7 mouse cellular contexts compared by ENCODE assay signal in the genomic region with DNA sequence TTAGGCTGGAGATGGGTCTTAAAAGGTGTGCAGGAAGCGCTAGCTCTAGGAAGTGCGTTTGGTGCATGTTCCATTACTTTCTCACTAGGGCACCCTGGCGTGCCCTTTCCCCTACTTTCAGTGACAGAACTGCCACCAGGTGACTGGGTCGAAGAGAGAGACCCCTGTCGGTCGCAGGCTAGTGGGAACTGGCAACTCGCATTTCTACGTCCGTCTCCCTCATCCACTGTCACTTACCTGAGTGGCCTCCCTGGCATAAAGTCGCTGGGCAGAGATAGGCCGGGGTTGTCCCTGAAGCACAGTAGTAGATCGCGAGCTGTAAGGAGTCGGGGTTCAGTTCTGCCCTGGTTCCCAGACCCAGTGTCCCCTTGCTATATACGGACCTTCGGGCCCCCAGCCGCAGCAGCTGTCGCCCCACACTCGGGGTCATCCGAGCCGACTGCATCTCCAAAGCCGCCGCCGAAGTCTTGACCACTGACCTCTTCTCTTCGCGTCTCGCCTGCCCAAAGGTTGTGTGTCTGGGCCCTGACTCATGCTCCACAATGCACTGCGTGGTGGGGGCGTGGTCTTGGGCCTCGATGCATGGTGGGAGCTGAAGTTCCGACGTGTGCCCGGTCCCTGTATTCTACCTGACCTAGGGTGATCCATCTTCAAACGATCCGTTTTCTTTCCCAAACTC. TPM values are rescaled to one million over a fixed set of nuclear protein-coding genes. Genes with fewer than 3 reads are reported as not detected.
DNase-seq lines count a peak whose midpoint lies in the region; ATAC-seq lines count a peak whose summit lies in the region.

A gene (minus strand): TSS at position 532 of the 679 bp plus-strand sequence.

- peaks cover 63% of the 10 kb centered on the region for H3K4me1 ChIP-seq in embryonic facial prominence, embryonic 10.5 days
- peaks cover 41% of the 10 kb centered on the region for H3K4me1 ChIP-seq in limb, embryonic 12.5 days (replicated peaks)
- H3K4me1 ChIP-seq in midbrain, embryonic 14.5 days (ENCODE audit: control insufficient read depth, insufficient read depth, low read length): peaks cover 34% of the 10 kb centered on the region

- H3K4me3 ChIP-seq in embryonic facial prominence, embryonic 10.5 days: peak within 1 kb of the TSS; percentile 67
- peak within 1 kb of the TSS; percentile 57 for H3K4me3 ChIP-seq in limb, embryonic 12.5 days (replicated peaks)
- peak within 1 kb of the TSS; percentile 56 for H3K4me3 ChIP-seq in midbrain, embryonic 14.5 days (replicated peaks; ENCODE audit: low read depth, low read length)

- DNase-seq in adrenal gland, postnatal 14 days: peak; percentile 94
- peak; percentile 86 for DNase-seq in embryonic facial prominence, embryonic 10.5 days (ENCODE audit: low spot score)
- peak; percentile 92 for DNase-seq in kidney, adult 11 months
- peak; percentile 92 for DNase-seq in midbrain, embryonic 14.5 days
- peak; percentile 73 for DNase-seq in spleen, adult 12 weeks (ENCODE audit: low spot score)

- peak within 1 kb of the TSS; percentile 85 for H3K4me2 ChIP-seq in limb, embryonic 12.5 days
- peak within 1 kb of the TSS; percentile 76 for H3K4me2 ChIP-seq in midbrain, embryonic 14.5 days (ENCODE audit: low read length)

- H3K36me3 ChIP-seq in embryonic facial prominence, embryonic 10.5 days (replicated peaks): peaks cover 45% of the 10 kb centered on the region
- H3K36me3 ChIP-seq in limb, embryonic 12.5 days: peaks cover 42% of the 10 kb centered on the region
- H3K36me3 ChIP-seq in midbrain, embryonic 14.5 days (ENCODE audit: control insufficient read depth, insufficient read depth, low read length): peaks cover 42% of the 10 kb centered on the region

- peak; percentile 83 for ATAC-seq in granulocyte monocyte progenitor cell, adult 5-6 weeks (replicated peaks; ENCODE audit: poor library complexity, severe bottlenecking)
- ATAC-seq in limb, embryonic 12.5 days (ENCODE audit: insufficient number of reproducible peaks, insufficient read depth, low FRiP score, low TSS enrichment, low read depth): peak; percentile 42; the same call in 1 of the 2 replicates
- ATAC-seq in midbrain, embryonic 14.5 days (ENCODE audit: low FRiP score, low TSS enrichment): peak; percentile 76

- H3K27ac ChIP-seq in embryonic facial prominence, embryonic 10.5 days (replicated peaks): peak within 1 kb of the TSS; percentile 81
- H3K27ac ChIP-seq in limb, embryonic 12.5 days: peak within 1 kb of the TSS; percentile 67
- peak within 1 kb of the TSS; percentile 70 for H3K27ac ChIP-seq in midbrain, embryonic 14.5 days (replicated peaks; ENCODE audit: low read depth, low read length)

- 1% methylated on average over 35 of the region's 35 CpGs for WGBS in embryonic facial prominence, embryonic 10.5 days
- WGBS in limb, embryonic 12.5 days: under 1% methylated on average over 35 of the region's 35 CpGs
- WGBS in midbrain, embryonic 14.5 days: 1% methylated on average over 35 of the region's 35 CpGs

- no peaks in the 10 kb centered on the region for H3K27me3 ChIP-seq in embryonic facial prominence, embryonic 10.5 days (replicated peaks; ENCODE audit: low read depth, poor library complexity, severe bottlenecking)
- H3K27me3 ChIP-seq in limb, embryonic 12.5 days: no peaks in the 10 kb centered on the region
- no peaks in the 10 kb centered on the region for H3K27me3 ChIP-seq in midbrain, embryonic 14.5 days (ENCODE audit: control insufficient read depth, insufficient read depth, low read length)

- peak within 1 kb of the TSS; percentile 70 for H3K9ac ChIP-seq in limb, embryonic 12.5 days (replicated peaks)
- peak within 1 kb of the TSS; percentile 74 for H3K9ac ChIP-seq in midbrain, embryonic 14.5 days (replicated peaks; ENCODE audit: low read length)

- no peaks in the 10 kb centered on the region for H3K9me3 ChIP-seq in embryonic facial prominence, embryonic 10.5 days
- H3K9me3 ChIP-seq in limb, embryonic 12.5 days: no peaks in the 10 kb centered on the region
- no peaks in the 10 kb centered on the region for H3K9me3 ChIP-seq in midbrain, embryonic 14.5 days (ENCODE audit: control insufficient read depth, low read length)

RNA-seq across cellular contexts. Expression of the gene that starts here (rescaled TPM):
- 1,177 and 1,207 TPM in 2 replicates for total RNA-seq in adrenal gland, postnatal 14 days (2021)
- polyA plus RNA-seq in embryonic facial prominence, embryonic 10.5 days (2016; fragmentation: Nextera tagmentation; extraction: Ambion mirVana): 42.2 and 46.3 TPM in 2 replicates
- total RNA-seq in granulocyte monocyte progenitor cell, adult 5-6 weeks (2014; fragmentation: Nextera tagmentation): 39.7 and 55.8 TPM in 2 replicates
- 40.3 and 42.1 TPM in 2 replicates for total RNA-seq in granulocyte monocyte progenitor cell, adult 5-6 weeks (2017)
- polyA plus RNA-seq in limb, embryonic 12.5 days (2016; fragmentation: Nextera tagmentation; extraction: Ambion mirVana): 65.9 and 67.1 TPM in 2 replicates
- 43.2 and 49.6 TPM in 2 replicates for polyA plus RNA-seq in midbrain, embryonic 14.5 days (2014; fragmentation: Nextera tagmentation; extraction: Ambion mirVana)

Comparison
In these comparisons a context has a peak if more than half of its experiments do, and no peak if none do; other contexts are left out.
1. Peak in every context shown above with its lines: DNase-seq, ATAC-seq, H3K4me3 ChIP-seq and H3K27ac ChIP-seq.
2. RNA of the gene that starts here (total RNA-seq): 1,177 to 1,207 TPM in adrenal gland, postnatal 14 days; 39.7 to 55.8 TPM in granulocyte monocyte progenitor cell, adult 5-6 weeks; every median in the first group is over 10 times any median in the second.